Mouse (Mus musculus): ENCODE measurements around the gene Ddx20.

- TF ChIP-seq CTCF (IDR thresholded peaks at IDR 0.05; ENCODE audit: borderline replicate concordance, insufficient read depth, low read depth, low read length) = no peak
- no peak for TF ChIP-seq POLR2A (IDR thresholded peaks at IDR 0.05; ENCODE audit: borderline replicate concordance, insufficient read depth, low read length)
These were observed 34.4 kb upstream of the Ddx20 start for GRCm38 (mm10) chr3:105721681-105722201.

Measured in cerebellum, adult 2 months (tissue).